Mouse (Mus musculus) midbrain, embryonic 11.5 days (tissue): ENCODE data around the gene March2. TPM values are rescaled to one million over a fixed set of nuclear protein-coding genes. Genes with fewer than 3 reads are reported as not detected.

Experiments
- ATAC-seq: fragments of 200-750 bp; cut with Nextera tagmentation; 2 replicates; pipeline ENCODE4 v1.8.0; 2017; ENCODE audit warnings: moderate TSS enrichment, moderate library complexity; ENCODE audit not compliant: low FRiP score
- DNase-seq: peaks from one replicate; pipeline ENCODE4 v3.0.0; 2015; ENCODE audit warnings: low spot score; ENCODE audit errors: missing footprints
- H3K27ac ChIP-seq: fragments of 300-500 bp; sonication (generic); 2 replicates; pipeline ENCODE4 v1.5.1; 2014; ENCODE audit warnings: low read depth, low read length
- H3K27me3 ChIP-seq: fragments of 300-500 bp; sonication (generic); 2 replicates; pipeline ENCODE4 v1.6.1; 2014; ENCODE audit warnings: mild to moderate bottlenecking, low read length, moderate library complexity, mixed read lengths; ENCODE audit not compliant: control insufficient read depth, insufficient read depth
- H3K36me3 ChIP-seq: fragments of 300-500 bp; sonication (generic); 2 replicates; pipeline ENCODE4 v1.6.1; 2014; ENCODE audit warnings: mild to moderate bottlenecking, low read length, moderate library complexity, mixed read lengths; ENCODE audit not compliant: control insufficient read depth, insufficient read depth
- H3K4me1 ChIP-seq: fragments of 300-500 bp; sonication (generic); 2 replicates; pipeline ENCODE4 v1.6.1; 2014; ENCODE audit warnings: low read length; ENCODE audit not compliant: control insufficient read depth, insufficient read depth
- H3K4me2 ChIP-seq: fragments of 300-500 bp; sonication (generic); 2 replicates; pipeline ENCODE4 v1.6.1; 2014; ENCODE audit warnings: mild to moderate bottlenecking, moderate library complexity
- H3K4me3 ChIP-seq: fragments of 300-500 bp; sonication (generic); 2 replicates; pipeline ENCODE4 v1.5.1; 2014; ENCODE audit warnings: low read depth, low read length
- H3K9ac ChIP-seq: fragments of 300-500 bp; sonication (generic); 2 replicates; pipeline ENCODE4 v1.6.1; 2014; ENCODE audit warnings: low read length
- H3K9me3 ChIP-seq: fragments of 300-500 bp; sonication (generic); 2 replicates; pipeline ENCODE4 v1.6.1; 2016; ENCODE audit warnings: low read length; ENCODE audit not compliant: control insufficient read depth
- WGBS: fragments of 180-500 bp; shearing (Covaris S2); extraction: QIAGEN DNeasy Blood & Tissue Kit; methylation state at CpG from one replicate; pipeline ENCODE4 v1.1.7; 2014; 5-methylcytosine and 5-hydroxymethylcytosine counted together
- polyA plus RNA-seq: library from polyadenylated mRNA; unstranded; fragments of >200 nt; fragmentation: Nextera tagmentation; extraction: Ambion mirVana; gene quantifications from 2 replicates; pipeline ENCODE4 v1.2.1, GENCODE M21; 2014

Gene March2
- polyA plus RNA-seq, 1 experiment from 2014 or later, result 39.0 TPM

GRCm38 (mm10) chr17:33702178-33702577, 16.3 kb downstream of the March2 start:
- Histone ChIP-seq H3K27me3 (no peaks in the 10 kb centered on the region), H3K9ac (no peak overlapping the region), H3K4me3 (no peak overlapping the region), H3K4me1 (no peaks in the 10 kb centered on the region), H3K4me2 (no peak overlapping the region), H3K9me3 (no peaks in the 10 kb centered on the region), H3K27ac (no peak overlapping the region), H3K36me3 (no peaks in the 10 kb centered on the region)
- WGBS, result 76% methylated on average over 1 of the region's 1 CpGs
- ATAC-seq (no peak), DNase-seq (no peak)

GRCm38 (mm10) chr17:33695471-33695870, 23.0 kb downstream of the March2 start:
- no peaks in the 10 kb centered on the region for H3K4me1 ChIP-seq
- WGBS, result 91% methylated on average over 1 of the region's 1 CpGs
- DNase-seq, result no peak
- no peak overlapping the region for H3K4me2 ChIP-seq
- no peaks in the 10 kb centered on the region for H3K36me3 ChIP-seq
- no peak overlapping the region for H3K9ac ChIP-seq
- H3K9me3 ChIP-seq, result no peaks in the 10 kb centered on the region
- no peak overlapping the region for H3K4me3 ChIP-seq
- H3K27ac ChIP-seq, result no peak overlapping the region
- H3K27me3 ChIP-seq, result no peaks in the 10 kb centered on the region
- ATAC-seq, result no peak

GRCm38 (mm10) chr17:33686760-33687159, 31.7 kb downstream of the March2 start, which contains the start of gene Hnrnpm:
TSS of gene Hnrnpm (minus strand) at chr17:33686860.
- DNase-seq (no peak), ATAC-seq (no peak)
- peak within 1 kb of the TSS; percentile 98 for H3K4me2 ChIP-seq
- WGBS, result 84% methylated on average over 1 of the region's 1 CpGs
- H3K4me3 ChIP-seq, result peak within 1 kb of the TSS; percentile 86; the same call in 1 of the 2 replicates
- H3K27me3 ChIP-seq, result no peaks in the 10 kb centered on the region
- peak within 1 kb of the TSS; percentile 94 for H3K9ac ChIP-seq
- H3K9me3 ChIP-seq, result no peaks in the 10 kb centered on the region
- H3K36me3 ChIP-seq, result no peaks in the 10 kb centered on the region
- H3K4me1 ChIP-seq, result peaks cover 18% of the 10 kb centered on the region
- H3K27ac ChIP-seq, result no peak within 1 kb of the TSS

GRCm38 (mm10) chr17:33685249-33685653, 33.2 kb downstream of the March2 start:
- ATAC-seq, result peak; percentile 99
- peak overlapping the region; percentile 89 for H3K27ac ChIP-seq
- under 1% methylated on average over 42 of the region's 42 CpGs for WGBS

GRCm38 (mm10) chr17:33684671-33685231, 33.7 kb downstream of the March2 start:
- Histone ChIP-seq H3K9me3 (no peaks in the 10 kb centered on the region), H3K36me3 (no peaks in the 10 kb centered on the region), H3K4me2 (peak overlapping the region; percentile 98), H3K4me3 (peak overlapping the region; percentile 86), H3K27ac (peak overlapping the region; percentile 89), H3K4me1 (peaks cover 18% of the 10 kb centered on the region), H3K27me3 (no peaks in the 10 kb centered on the region), H3K9ac (peak overlapping the region; percentile 94)
- WGBS, result under 1% methylated on average over 44 of the region's 44 CpGs
- DNase-seq (peak; percentile 97), ATAC-seq (peak; percentile 89)

More at GRCm38 (mm10) chr17:33685249-33685653, 33.2 kb downstream of the March2 start:
- H3K36me3 ChIP-seq, result no peaks in the 10 kb centered on the region
- H3K27me3 ChIP-seq, result no peaks in the 10 kb centered on the region
- H3K9me3 ChIP-seq, result no peaks in the 10 kb centered on the region
- peak overlapping the region; percentile 98 for H3K4me2 ChIP-seq
- peak overlapping the region; percentile 94 for H3K9ac ChIP-seq
- peaks cover 18% of the 10 kb centered on the region for H3K4me1 ChIP-seq
- peak overlapping the region; percentile 86 for H3K4me3 ChIP-seq
- DNase-seq, result peak; percentile 99

GRCm38 (mm10) chr17:33681767-33682166, 36.7 kb downstream of the March2 start:
- H3K4me2 ChIP-seq, result peak overlapping the region; percentile 16; the same call in 1 of the 2 replicates
- H3K9me3 ChIP-seq, result no peaks in the 10 kb centered on the region
- no peak overlapping the region for H3K4me3 ChIP-seq
- no peaks in the 10 kb centered on the region for H3K27me3 ChIP-seq
- peaks cover 18% of the 10 kb centered on the region for H3K4me1 ChIP-seq
- DNase-seq (no peak), ATAC-seq (no peak)
- H3K27ac ChIP-seq, result no peak overlapping the region
- H3K9ac ChIP-seq, result no peak overlapping the region
- H3K36me3 ChIP-seq, result 0 out of 2 replicates have a peak, but pooled peaks cover 2% of the 10 kb centered on the region

GRCm38 (mm10) chr17:33678771-33679170, 39.7 kb downstream of the March2 start:
- H3K27me3 ChIP-seq, result no peaks in the 10 kb centered on the region
- ATAC-seq (no peak), DNase-seq (peak; percentile 49)
- no peak overlapping the region for H3K9ac ChIP-seq
- no peak overlapping the region for H3K27ac ChIP-seq
- H3K4me3 ChIP-seq, result no peak overlapping the region
- no peaks in the 10 kb centered on the region for H3K9me3 ChIP-seq
- no peak overlapping the region for H3K4me2 ChIP-seq
- H3K4me1 ChIP-seq, result peaks cover 12% of the 10 kb centered on the region
- peaks cover 6% of the 10 kb centered on the region; the same call in 1 of the 2 replicates for H3K36me3 ChIP-seq

- peaks cover 6% of the 10 kb centered on the region; the same call in 1 of the 2 replicates for H3K36me3 ChIP-seq
- DNase-seq, result peak; percentile 78
- no peak overlapping the region for H3K4me2 ChIP-seq
- no peaks in the 10 kb centered on the region for H3K4me1 ChIP-seq
- H3K9me3 ChIP-seq, result no peaks in the 10 kb centered on the region
- no peak for ATAC-seq
- WGBS, result 96% methylated on average over 2 of the region's 2 CpGs
- no peak overlapping the region for H3K4me3 ChIP-seq
- H3K27ac ChIP-seq, result no peak overlapping the region
- H3K9ac ChIP-seq, result no peak overlapping the region
- no peaks in the 10 kb centered on the region for H3K27me3 ChIP-seq
These were observed 42.4 kb downstream of the March2 start for GRCm38 (mm10) chr17:33676086-33676485.

- no peak overlapping the region for H3K4me2 ChIP-seq
- H3K36me3 ChIP-seq, result peaks cover 6% of the 10 kb centered on the region; the same call in 1 of the 2 replicates
- H3K27me3 ChIP-seq, result no peaks in the 10 kb centered on the region
- no peaks in the 10 kb centered on the region for H3K4me1 ChIP-seq
- H3K9me3 ChIP-seq, result no peaks in the 10 kb centered on the region
- DNase-seq, result peak; percentile 12
- ATAC-seq, result no peak
- H3K27ac ChIP-seq, result no peak overlapping the region
- H3K9ac ChIP-seq, result no peak overlapping the region
- no peak overlapping the region for H3K4me3 ChIP-seq
These were observed 43.0 kb downstream of the March2 start for GRCm38 (mm10) chr17:33675452-33675851.
